Mouse (Mus musculus) midbrain, embryonic 14.5 days (tissue): Measurements from ENCODE around the gene Rnaseh2b. TPM values are rescaled to one million over a fixed set of nuclear protein-coding genes. Genes with fewer than 3 reads are reported as not detected.

Experiments used
- ATAC-seq: fragments of 200-750 bp; cut with Nextera tagmentation; 2 replicates; pipeline ENCODE4 v1.8.0; 2017; ENCODE audit warnings: moderate number of reproducible peaks, moderate library complexity; ENCODE audit not compliant: low FRiP score, low TSS enrichment
- DNase-seq: peaks from one replicate; pipeline ENCODE4 v3.0.0-alpha.2; 2015
- H3K27ac ChIP-seq: fragments of 300-500 bp; sonication (generic); replicated peaks from 2 replicates; pipeline ENCODE4 v1.5.1; 2014; ENCODE audit warnings: mild to moderate bottlenecking, low read depth, low read length, moderate library complexity
- H3K27me3 ChIP-seq: fragments of 300-500 bp; sonication (generic); 2 replicates; pipeline ENCODE4 v1.6.1; 2014; ENCODE audit warnings: low read length, control low read depth, mixed read lengths; ENCODE audit not compliant: control insufficient read depth, insufficient read depth
- H3K36me3 ChIP-seq: fragments of 300-500 bp; sonication (generic); 2 replicates; pipeline ENCODE4 v1.6.1; 2014; ENCODE audit warnings: low read length, control low read depth; ENCODE audit not compliant: control insufficient read depth, insufficient read depth
- H3K4me1 ChIP-seq: fragments of 300-500 bp; sonication (generic); 2 replicates; pipeline ENCODE4 v1.6.1; 2014; ENCODE audit warnings: mild to moderate bottlenecking, antibody characterized with exemption, low read length, control low read depth; ENCODE audit not compliant: control insufficient read depth, insufficient read depth
- H3K4me2 ChIP-seq: fragments of 300-500 bp; sonication (generic); 2 replicates; pipeline ENCODE4 v1.6.1; 2014; ENCODE audit warnings: mild to moderate bottlenecking, low read length, moderate library complexity
- H3K4me3 ChIP-seq: fragments of 300-500 bp; sonication (generic); replicated peaks from 2 replicates; pipeline ENCODE4 v1.5.1; 2014; ENCODE audit warnings: low read depth, low read length
- H3K9ac ChIP-seq: fragments of 300-500 bp; sonication (generic); replicated peaks from 2 replicates; pipeline ENCODE4 v1.6.1; 2014; ENCODE audit warnings: mild to moderate bottlenecking, low read length, moderate library complexity
- H3K9me3 ChIP-seq: fragments of 300-500 bp; sonication (generic); 2 replicates; pipeline ENCODE4 v1.6.1; 2016; ENCODE audit warnings: low read length, control low read depth, mixed read lengths; ENCODE audit not compliant: control insufficient read depth
- WGBS: fragments of 180-500 bp; shearing (Covaris S2); extraction: QIAGEN DNeasy Blood & Tissue Kit; methylation state at CpG from one replicate; pipeline ENCODE4 v1.1.7; 2014; 5-methylcytosine and 5-hydroxymethylcytosine counted together
- polyA plus RNA-seq: library from polyadenylated mRNA; unstranded; fragments of >200 nt; fragmentation: Nextera tagmentation; extraction: Ambion mirVana; gene quantifications from 2 replicates; pipeline ENCODE4 v1.2.1, GENCODE M21; 2014

The Rnaseh2b gene
- polyA plus RNA-seq = 38.5 and 38.6 TPM in 2 replicates

DNA sequence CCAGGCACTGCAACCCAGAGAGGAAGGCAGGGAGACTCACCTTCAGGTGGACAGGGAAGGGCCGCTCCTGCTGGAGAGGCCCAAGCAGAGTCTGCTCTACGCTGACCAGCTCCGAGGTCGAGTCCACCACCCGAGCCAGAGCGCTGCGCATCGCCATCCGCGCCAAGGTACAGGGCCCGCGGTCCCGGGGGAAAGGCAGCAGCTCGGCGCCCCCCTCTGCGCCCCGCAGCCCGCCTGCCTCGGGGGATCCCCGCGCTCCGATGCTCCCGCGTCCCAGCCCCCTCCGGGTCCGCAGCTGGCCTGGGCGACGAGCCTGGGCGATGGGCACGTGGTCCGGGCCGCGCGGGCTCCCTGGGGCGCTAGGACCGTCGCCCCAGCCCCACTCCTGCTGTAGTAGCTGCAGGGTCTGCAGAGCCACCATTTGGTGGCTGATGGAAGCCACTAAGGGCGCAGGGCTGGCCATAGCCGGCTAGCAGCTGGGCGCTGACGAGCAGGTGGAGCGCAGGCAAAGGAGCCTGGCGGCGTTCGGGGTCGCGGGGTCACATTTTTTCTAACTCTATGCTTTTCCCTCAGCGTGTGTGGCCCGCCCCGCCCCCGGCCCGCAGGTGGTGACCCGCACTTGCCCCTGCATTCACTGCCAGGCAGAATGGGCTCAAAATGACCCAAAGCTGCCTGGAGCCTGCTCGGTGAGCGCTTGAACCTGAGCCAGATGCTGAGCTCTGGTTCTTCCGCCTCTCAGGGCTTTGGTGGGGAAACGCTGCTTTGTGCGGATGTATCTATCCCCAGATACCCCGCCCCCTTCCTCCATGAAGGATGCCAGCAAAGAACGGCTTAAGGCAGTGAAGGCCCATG, at the start of gene Rnaseh2b, which contains the start of gene Dleu7:
Rnaseh2b (plus strand) TSS at position 102 of the 852 bp plus-strand sequence.
Dleu7 (minus strand) TSS at position 560 of the 852 bp plus-strand sequence.
- Histone ChIP-seq H3K36me3 (no peaks in the 10 kb centered on the region), H3K4me1 (peaks cover 15% of the 10 kb centered on the region), H3K9ac (peak within 1 kb of the TSS; percentile 68), H3K27me3 (no peaks in the 10 kb centered on the region), H3K9me3 (no peaks in the 10 kb centered on the region), H3K4me2 (peak within 1 kb of the TSS; percentile 92), H3K27ac (peak within 1 kb of the TSS; percentile 14; the same call in 1 of the 2 replicates), H3K4me3 (peak within 1 kb of the TSS; percentile 53)
- under 1% methylated on average over 59 of the region's 60 CpGs for WGBS
- peak; percentile 77 for DNase-seq
- peak; percentile 73 for ATAC-seq

DNA sequence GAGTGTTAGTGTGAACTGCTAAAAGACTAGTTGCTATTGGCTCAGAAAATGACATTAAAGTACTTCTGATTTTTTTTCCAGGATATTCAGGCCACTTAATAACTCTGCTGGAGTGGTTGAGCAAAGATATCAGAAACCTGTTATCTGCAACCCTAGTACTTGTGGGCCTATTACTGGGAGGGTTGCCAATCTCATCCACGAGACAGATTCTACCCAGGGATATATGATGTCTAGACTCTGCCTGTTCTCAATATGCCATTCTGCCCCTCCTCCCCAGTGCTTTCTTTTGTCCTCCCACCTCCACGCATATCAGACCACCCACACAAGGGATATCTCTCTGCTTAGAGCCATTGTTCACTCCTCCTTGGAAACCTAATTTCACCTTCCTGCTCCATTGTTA, 48.9 kb upstream of the Rnaseh2b start:
- no peak overlapping the region for H3K9ac ChIP-seq
- H3K36me3 ChIP-seq = no peaks in the 10 kb centered on the region
- H3K27me3 ChIP-seq = no peaks in the 10 kb centered on the region
- DNase-seq = no peak
- no peaks in the 10 kb centered on the region for H3K4me1 ChIP-seq
- H3K9me3 ChIP-seq = no peaks in the 10 kb centered on the region
- no peak for ATAC-seq
- no peak overlapping the region for H3K27ac ChIP-seq
- H3K4me3 ChIP-seq = no peak overlapping the region
- 65% methylated on average over 2 of the region's 2 CpGs for WGBS
- H3K4me2 ChIP-seq = no peak overlapping the region

GRCm38 (mm10) chr14:62245557-62245956, 46.8 kb upstream of the Rnaseh2b start:
- H3K9me3 ChIP-seq = no peaks in the 10 kb centered on the region
- H3K4me2 ChIP-seq = no peak overlapping the region
- H3K27ac ChIP-seq = no peak overlapping the region
- DNase-seq (no peak), ATAC-seq (no peak)
- H3K36me3 ChIP-seq = no peaks in the 10 kb centered on the region
- H3K9ac ChIP-seq = no peak overlapping the region
- H3K4me1 ChIP-seq = no peaks in the 10 kb centered on the region
- H3K4me3 ChIP-seq = no peak overlapping the region
- no peaks in the 10 kb centered on the region for H3K27me3 ChIP-seq
- WGBS = 17% methylated on average over 4 of the region's 4 CpGs

GRCm38 (mm10) chr14:62248345-62248744, 44.0 kb upstream of the Rnaseh2b start:
- H3K9me3 ChIP-seq = no peaks in the 10 kb centered on the region
- no peak overlapping the region for H3K9ac ChIP-seq
- no peak overlapping the region for H3K4me3 ChIP-seq
- ATAC-seq (no peak), DNase-seq (no peak)
- WGBS = 78% methylated on average over 7 of the region's 7 CpGs
- no peak overlapping the region for H3K27ac ChIP-seq
- no peaks in the 10 kb centered on the region for H3K4me1 ChIP-seq
- H3K4me2 ChIP-seq = no peak overlapping the region
- no peaks in the 10 kb centered on the region for H3K27me3 ChIP-seq
- no peaks in the 10 kb centered on the region for H3K36me3 ChIP-seq

- Histone ChIP-seq H3K27me3 (no peaks in the 10 kb centered on the region), H3K4me3 (no peak overlapping the region), H3K4me2 (no peak overlapping the region), H3K36me3 (no peaks in the 10 kb centered on the region), H3K9me3 (no peaks in the 10 kb centered on the region), H3K27ac (no peak overlapping the region), H3K9ac (no peak overlapping the region), H3K4me1 (no peaks in the 10 kb centered on the region)
- 90% methylated on average over 10 of the region's 10 CpGs for WGBS
- ATAC-seq (no peak), DNase-seq (no peak)
Observed at GRCm38 (mm10) chr14:62248796-62249195, 43.6 kb upstream of the Rnaseh2b start.

DNA sequence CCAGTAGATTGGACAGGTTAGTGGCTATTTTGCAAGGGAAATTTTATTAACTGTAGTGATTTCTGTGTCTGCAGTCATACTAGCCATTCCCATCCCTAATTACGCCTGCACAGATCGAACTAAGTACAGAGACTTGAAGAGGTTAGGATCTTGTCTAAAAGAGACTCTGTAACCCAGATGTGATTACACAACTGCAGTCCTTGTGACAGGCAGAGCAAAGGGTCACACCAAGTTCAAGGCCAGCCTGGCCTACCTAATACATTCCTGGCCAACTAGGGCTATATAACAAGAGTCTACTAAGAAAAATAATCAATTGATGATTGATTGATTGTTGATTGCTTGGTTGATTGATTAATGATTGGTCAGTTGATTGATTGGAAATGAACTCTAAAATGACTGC, 43.1 kb upstream of the Rnaseh2b start:
- WGBS = 97% methylated on average over 2 of the region's 2 CpGs

GRCm38 (mm10) chr14:62250046-62250445, 42.3 kb upstream of the Rnaseh2b start:
- Histone ChIP-seq H3K27me3 (no peaks in the 10 kb centered on the region), H3K4me1 (no peaks in the 10 kb centered on the region), H3K9me3 (no peaks in the 10 kb centered on the region), H3K4me2 (no peak overlapping the region), H3K27ac (no peak overlapping the region), H3K36me3 (no peaks in the 10 kb centered on the region), H3K4me3 (no peak overlapping the region), H3K9ac (no peak overlapping the region)
- WGBS = 57% methylated on average over 3 of the region's 3 CpGs
- ATAC-seq (no peak), DNase-seq (no peak)

More for the DNA sequence above, 43.1 kb upstream of the Rnaseh2b start:
- ATAC-seq = no peak
- DNase-seq = no peak
- Histone ChIP-seq H3K27me3 (no peaks in the 10 kb centered on the region), H3K4me1 (no peaks in the 10 kb centered on the region), H3K9ac (no peak overlapping the region), H3K4me2 (no peak overlapping the region), H3K36me3 (no peaks in the 10 kb centered on the region), H3K4me3 (no peak overlapping the region), H3K27ac (no peak overlapping the region), H3K9me3 (no peaks in the 10 kb centered on the region)

GRCm38 (mm10) chr14:62251999-62252398, 40.4 kb upstream of the Rnaseh2b start:
- 6% methylated on average over 4 of the region's 4 CpGs for WGBS
- H3K27me3 ChIP-seq = no peaks in the 10 kb centered on the region
- H3K4me1 ChIP-seq = no peaks in the 10 kb centered on the region
- no peaks in the 10 kb centered on the region for H3K9me3 ChIP-seq
- H3K27ac ChIP-seq = no peak overlapping the region
- H3K9ac ChIP-seq = no peak overlapping the region
- H3K36me3 ChIP-seq = no peaks in the 10 kb centered on the region
- peak; percentile 55; the same call in 1 of the 2 replicates for ATAC-seq
- DNase-seq = peak; percentile 92
- no peak overlapping the region for H3K4me2 ChIP-seq
- H3K4me3 ChIP-seq = no peak overlapping the region

DNA sequence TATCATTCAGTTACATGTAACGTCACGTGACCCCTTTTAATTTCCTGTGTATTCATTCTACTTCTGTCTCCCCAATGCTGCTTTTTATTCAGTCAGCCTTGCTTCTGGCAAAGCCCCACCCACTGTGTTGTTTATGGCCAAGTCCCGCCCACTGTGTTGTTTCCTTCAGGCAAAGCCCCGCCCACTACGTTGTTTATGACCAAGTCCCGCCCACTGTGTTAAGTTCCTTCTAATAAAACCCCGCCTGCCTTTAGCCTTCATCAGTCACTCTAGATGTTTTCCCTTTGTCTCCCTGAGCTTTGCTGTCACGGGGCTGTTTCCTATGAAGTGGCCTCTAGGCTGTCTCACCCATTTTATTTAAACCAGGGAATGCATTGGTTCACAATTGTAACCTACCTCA, 38.0 kb upstream of the Rnaseh2b start:
- no peaks in the 10 kb centered on the region for H3K9me3 ChIP-seq
- no peaks in the 10 kb centered on the region for H3K36me3 ChIP-seq
- no peaks in the 10 kb centered on the region for H3K4me1 ChIP-seq
- WGBS = 68% methylated on average over 8 of the region's 8 CpGs
- no peak overlapping the region for H3K4me3 ChIP-seq
- no peak overlapping the region for H3K27ac ChIP-seq
- no peaks in the 10 kb centered on the region for H3K27me3 ChIP-seq
- H3K4me2 ChIP-seq = no peak overlapping the region
- no peak overlapping the region for H3K9ac ChIP-seq
- no peak for ATAC-seq
- peak; percentile 18 for DNase-seq
